Mouse (Mus musculus) forebrain, embryonic 13.5 days (tissue): ENCODE measurements at regions not wholly inside any gene's neighbourhood (a gene's known extent, or its start where the extent isn't known, plus 50 kb on each side); places are given as distances from the start of the nearest gene placed in this dataset.
"Not testable (repeated sequence)": the region's sequence is repeated elsewhere in the genome, so short reads cannot be mapped to it uniquely, and the experiment has no call there.

Source experiments
- ATAC-seq: fragments of 200-750 bp; cut with Nextera tagmentation; 2 replicates; pipeline ENCODE4 v1.8.0; 2017
- H3K27ac ChIP-seq: fragments of 300-500 bp; sonication (generic); 2 replicates; pipeline ENCODE4 v1.5.1; 2015; ENCODE audit warnings: inconsistent platforms, mild to moderate bottlenecking, moderate library complexity
- H3K27me3 ChIP-seq: fragments of 300-500 bp; sonication (generic); 2 replicates; pipeline ENCODE4 v1.6.1; 2015; ENCODE audit warnings: mild to moderate bottlenecking, inconsistent platforms
- H3K36me3 ChIP-seq: fragments of 300-500 bp; sonication (generic); 2 replicates; pipeline ENCODE4 v1.6.1; 2015; ENCODE audit warnings: mild to moderate bottlenecking, inconsistent platforms; ENCODE audit not compliant: poor library complexity, severe bottlenecking
- H3K4me1 ChIP-seq: fragments of 300-500 bp; sonication (generic); 2 replicates; pipeline ENCODE4 v1.6.1; 2015; ENCODE audit warnings: inconsistent platforms
- H3K4me2 ChIP-seq: fragments of 300-500 bp; sonication (generic); 2 replicates; pipeline ENCODE4 v1.6.1; 2015; ENCODE audit warnings: inconsistent platforms, mild to moderate bottlenecking, moderate library complexity
- H3K4me3 ChIP-seq: fragments of 300-500 bp; sonication (generic); 2 replicates; pipeline ENCODE4 v1.5.1; 2015; ENCODE audit warnings: mild to moderate bottlenecking, inconsistent platforms
- H3K9ac ChIP-seq: fragments of 300-500 bp; sonication (generic); 2 replicates; pipeline ENCODE4 v1.6.1; 2015; ENCODE audit warnings: mild to moderate bottlenecking, inconsistent platforms
- H3K9me3 ChIP-seq: fragments of 300-500 bp; sonication (generic); replicated peaks from 2 replicates; pipeline ENCODE4 v1.6.1; 2016; ENCODE audit warnings: inconsistent platforms
- WGBS: fragments of 180-500 bp; shearing (Covaris S2); methylation state at CpG from one replicate; pipeline ENCODE4 v1.1.7; 2015; 5-methylcytosine and 5-hydroxymethylcytosine counted together

- Histone ChIP-seq H3K4me3 (no peak overlapping the region), H3K9me3 (no peaks in the 10 kb centered on the region), H3K27me3 (no peaks in the 10 kb centered on the region), H3K4me2 (no peak overlapping the region), H3K36me3 (no peaks in the 10 kb centered on the region), H3K27ac (no peak overlapping the region), H3K4me1 (no peaks in the 10 kb centered on the region), H3K9ac (no peak overlapping the region)
- WGBS: 50% methylated on average over 1 of the region's 1 CpGs
- ATAC-seq: no peak
Measured at GRCm38 (mm10) chr12:65325347-65325746, 100.0 kb downstream of the Wdr20rt start.

GRCm38 (mm10) chr12:65328532-65328931 is 103.2 kb downstream of the Wdr20rt start:
- Histone ChIP-seq H3K9me3 (no peaks in the 10 kb centered on the region), H3K36me3 (no peaks in the 10 kb centered on the region), H3K27me3 (no peaks in the 10 kb centered on the region), H3K27ac (no peak overlapping the region), H3K9ac (no peak overlapping the region), H3K4me3 (no peak overlapping the region), H3K4me2 (no peak overlapping the region), H3K4me1 (no peaks in the 10 kb centered on the region)
- WGBS: 68% methylated on average over 5 of the region's 5 CpGs
- ATAC-seq: peak; percentile 48; the same call in 1 of the 2 replicates

DNA sequence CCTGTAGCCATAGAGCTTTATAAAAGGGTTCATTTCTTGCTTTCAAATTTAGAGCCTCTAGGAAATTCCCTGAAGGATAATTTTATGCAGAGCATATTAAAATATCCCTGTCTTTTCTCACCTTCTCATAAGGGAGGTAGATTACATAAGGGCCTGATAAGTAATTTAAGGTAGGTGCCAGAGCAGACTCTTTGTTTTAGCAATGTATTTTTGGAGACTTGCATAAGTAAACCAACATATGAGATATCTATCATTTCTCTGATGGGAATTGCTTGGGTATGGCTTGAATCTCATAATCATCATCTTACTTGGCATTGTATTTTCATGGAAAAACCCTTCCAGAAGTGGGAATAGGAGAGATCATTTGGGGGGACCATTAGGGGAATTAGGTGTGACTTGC is 104.4 kb downstream of the Wdr20rt start:
- no peak overlapping the region for H3K4me3 ChIP-seq
- no peaks in the 10 kb centered on the region for H3K9me3 ChIP-seq
- H3K4me1 ChIP-seq: no peaks in the 10 kb centered on the region
- no peaks in the 10 kb centered on the region for H3K36me3 ChIP-seq
- no peak overlapping the region for H3K4me2 ChIP-seq
- no peak overlapping the region for H3K27ac ChIP-seq
- H3K27me3 ChIP-seq: no peaks in the 10 kb centered on the region
- no peak overlapping the region for H3K9ac ChIP-seq
- ATAC-seq: no peak

DNA sequence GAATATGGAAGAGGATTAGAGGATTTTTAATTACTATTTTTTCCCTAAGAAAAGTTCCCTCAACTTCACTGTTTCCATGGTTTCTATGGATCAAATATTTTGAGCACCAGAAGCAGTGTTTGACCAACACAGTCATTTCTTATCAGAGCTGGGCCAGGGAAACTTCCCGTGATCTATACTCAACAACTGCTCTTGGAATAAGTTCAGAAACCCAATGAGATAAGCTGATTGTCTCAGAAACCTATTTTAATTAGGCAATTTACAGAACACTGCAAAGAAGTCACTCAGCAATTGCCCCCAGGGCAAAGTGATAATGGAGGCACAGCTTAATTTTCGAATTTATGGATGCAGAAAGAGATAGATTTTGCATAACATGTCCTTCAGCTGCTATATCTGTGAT is 114.7 kb downstream of the Wdr20rt start:
- Histone ChIP-seq H3K27ac (no peak overlapping the region), H3K4me3 (no peak overlapping the region), H3K36me3 (no peaks in the 10 kb centered on the region), H3K4me2 (no peak overlapping the region), H3K4me1 (no peaks in the 10 kb centered on the region), H3K9ac (no peak overlapping the region), H3K9me3 (no peaks in the 10 kb centered on the region), H3K27me3 (no peaks in the 10 kb centered on the region)
- 62% methylated on average over 2 of the region's 2 CpGs for whole genome bisulfite sequencing
- ATAC-seq: no peak

DNA sequence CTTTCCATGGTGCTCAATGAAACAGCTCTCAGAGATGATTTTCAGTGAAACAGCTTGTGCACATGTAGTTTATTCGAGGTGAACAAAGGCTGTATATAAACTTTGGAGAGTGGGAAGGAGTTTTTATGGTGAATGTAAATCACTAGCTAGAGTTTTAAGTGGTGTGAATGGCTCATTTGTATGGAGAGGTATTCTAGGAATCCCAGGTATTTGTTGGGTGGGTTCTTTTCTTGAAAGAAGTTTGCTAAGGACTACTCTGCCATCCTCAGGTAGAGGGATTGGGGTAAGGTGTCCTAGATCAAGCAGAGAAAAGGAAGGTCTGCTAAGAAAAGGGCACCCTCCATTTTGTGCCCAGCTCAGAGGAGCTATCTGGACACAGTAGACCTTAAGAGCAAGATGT is 121.9 kb downstream of the Wdr20rt start:
- Histone ChIP-seq H3K27ac (no peak overlapping the region), H3K9me3 (no peaks in the 10 kb centered on the region), H3K4me3 (no peak overlapping the region), H3K36me3 (no peaks in the 10 kb centered on the region), H3K27me3 (no peaks in the 10 kb centered on the region), H3K4me1 (no peaks in the 10 kb centered on the region; the same call in 1 of the 2 replicates), H3K9ac (no peak overlapping the region), H3K4me2 (no peak overlapping the region)
- no peak for ATAC-seq
- 58% methylated on average over 1 of the region's 1 CpGs for WGBS

- H3K4me2 ChIP-seq: no peak overlapping the region
- no peaks in the 10 kb centered on the region for H3K36me3 ChIP-seq
- H3K27me3 ChIP-seq: no peaks in the 10 kb centered on the region
- no peak overlapping the region for H3K4me3 ChIP-seq
- no peak for ATAC-seq
- no peaks in the 10 kb centered on the region for H3K9me3 ChIP-seq
- H3K27ac ChIP-seq: no peak overlapping the region
- WGBS: 72% methylated on average over 4 of the region's 4 CpGs
- no peaks in the 10 kb centered on the region; the same call in 1 of the 2 replicates for H3K4me1 ChIP-seq
- no peak overlapping the region for H3K9ac ChIP-seq
Measured at GRCm38 (mm10) chr12:65349535-65349934, 124.2 kb downstream of the Wdr20rt start.

DNA sequence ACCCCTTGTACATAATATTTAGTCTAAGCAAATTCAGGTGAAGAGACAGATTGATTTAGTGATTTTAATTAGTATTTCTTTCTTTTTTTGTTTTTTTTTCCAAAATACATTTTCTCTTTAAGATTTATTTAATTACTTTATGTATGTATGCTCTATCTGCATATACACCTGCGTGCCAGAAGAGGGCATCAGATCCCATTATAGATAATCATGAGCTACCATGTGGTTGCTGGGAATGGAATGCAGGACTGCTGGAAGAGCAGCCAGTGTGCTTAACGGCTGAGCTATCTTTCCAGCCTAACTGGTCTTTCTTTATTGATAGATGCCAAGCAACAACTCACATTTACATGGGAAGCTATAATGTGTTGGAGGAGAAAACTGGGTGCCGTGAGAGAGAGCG is 138.9 kb downstream of the Wdr20rt start:
- Histone ChIP-seq H3K4me1 (no peaks in the 10 kb centered on the region), H3K36me3 (no peaks in the 10 kb centered on the region), H3K4me2 (no peak overlapping the region), H3K4me3 (no peak overlapping the region), H3K9me3 (no peaks in the 10 kb centered on the region), H3K9ac (no peak overlapping the region), H3K27ac (no peak overlapping the region), H3K27me3 (no peaks in the 10 kb centered on the region)
- ATAC-seq: no peak
- WGBS: 65% methylated on average over 4 of the region's 4 CpGs

GRCm38 (mm10) chr12:65367334-65367733 is 142.0 kb downstream of the Wdr20rt start:
- Histone ChIP-seq H3K27ac (no peak overlapping the region), H3K4me2 (no peak overlapping the region), H3K4me1 (no peaks in the 10 kb centered on the region), H3K4me3 (no peak overlapping the region), H3K36me3 (no peaks in the 10 kb centered on the region), H3K27me3 (no peaks in the 10 kb centered on the region), H3K9ac (no peak overlapping the region), H3K9me3 (no peaks in the 10 kb centered on the region)
- ATAC-seq: no peak
- whole genome bisulfite sequencing: 72% methylated on average over 4 of the region's 4 CpGs

DNA sequence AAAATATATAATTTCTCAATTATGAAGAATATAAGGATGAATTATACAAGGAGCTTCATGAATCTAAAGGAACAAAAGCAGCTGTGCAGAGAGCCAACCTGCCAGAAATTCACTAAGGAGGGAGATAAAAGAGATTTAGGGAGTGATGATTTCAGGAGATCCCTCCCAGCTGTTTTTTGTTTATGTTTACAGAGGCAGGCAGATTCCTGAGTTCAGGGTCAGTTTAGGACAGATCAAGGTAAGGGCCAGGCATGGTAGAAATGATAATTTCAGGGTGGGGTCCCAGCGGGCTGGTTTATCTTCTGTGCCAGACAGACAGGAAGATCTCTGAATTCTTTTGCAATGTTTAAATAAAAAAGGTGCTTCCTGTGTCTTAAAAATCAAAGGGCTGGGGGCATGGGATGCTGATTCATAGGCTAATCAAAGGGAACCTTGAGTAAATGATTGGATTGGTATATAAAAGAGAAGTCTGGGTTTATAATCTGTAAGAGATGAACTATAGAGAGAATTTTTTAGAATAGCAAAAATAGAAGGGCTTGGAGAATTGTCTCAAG is 142.6 kb downstream of the Wdr20rt start:
- no peak for ATAC-seq
- Histone ChIP-seq H3K4me2 (no peak overlapping the region), H3K4me3 (no peak overlapping the region), H3K9me3 (no peaks in the 10 kb centered on the region), H3K27ac (no peak overlapping the region), H3K4me1 (no peaks in the 10 kb centered on the region), H3K9ac (no peak overlapping the region), H3K27me3 (no peaks in the 10 kb centered on the region), H3K36me3 (no peaks in the 10 kb centered on the region)
- 91% methylated on average over 1 of the region's 1 CpGs for WGBS

GRCm38 (mm10) chr12:65371650-65372049 is 146.3 kb downstream of the Wdr20rt start:
- H3K4me2 ChIP-seq: no peak overlapping the region
- no peak overlapping the region for H3K9ac ChIP-seq
- H3K27ac ChIP-seq: no peak overlapping the region
- H3K9me3 ChIP-seq: no peaks in the 10 kb centered on the region
- no peak for ATAC-seq
- 92% methylated on average over 2 of the region's 2 CpGs for WGBS
- no peaks in the 10 kb centered on the region for H3K4me1 ChIP-seq
- no peaks in the 10 kb centered on the region for H3K36me3 ChIP-seq
- no peak overlapping the region for H3K4me3 ChIP-seq
- H3K27me3 ChIP-seq: no peaks in the 10 kb centered on the region

DNA sequence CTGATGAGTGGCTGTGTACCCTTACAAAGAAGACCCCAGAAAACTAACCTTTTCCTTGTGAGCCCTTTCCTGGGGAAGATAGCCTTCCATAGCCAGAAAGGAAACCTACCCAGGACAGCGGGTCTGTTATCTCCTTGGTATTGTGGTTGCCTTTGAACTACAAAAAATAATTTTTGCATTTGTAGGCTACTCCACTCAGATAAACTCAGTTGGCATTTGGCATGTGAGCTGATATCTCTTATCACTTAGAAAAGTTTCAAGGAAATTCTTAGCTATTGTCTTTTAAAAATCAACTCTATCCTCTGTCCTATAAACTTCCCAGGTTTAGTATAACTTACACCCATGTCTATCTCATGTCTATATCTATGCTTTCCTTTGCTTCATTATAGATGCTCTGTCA is 154.0 kb downstream of the Wdr20rt start:
- 97% methylated on average over 1 of the region's 1 CpGs for WGBS
- no peak overlapping the region for H3K4me3 ChIP-seq
- no peak overlapping the region for H3K9ac ChIP-seq
- H3K27ac ChIP-seq: no peak overlapping the region
- no peak for ATAC-seq
- H3K4me2 ChIP-seq: no peak overlapping the region
- H3K9me3 ChIP-seq: no peaks in the 10 kb centered on the region
- H3K27me3 ChIP-seq: no peaks in the 10 kb centered on the region
- H3K36me3 ChIP-seq: no peaks in the 10 kb centered on the region
- peaks cover 6% of the 10 kb centered on the region for H3K4me1 ChIP-seq

DNA sequence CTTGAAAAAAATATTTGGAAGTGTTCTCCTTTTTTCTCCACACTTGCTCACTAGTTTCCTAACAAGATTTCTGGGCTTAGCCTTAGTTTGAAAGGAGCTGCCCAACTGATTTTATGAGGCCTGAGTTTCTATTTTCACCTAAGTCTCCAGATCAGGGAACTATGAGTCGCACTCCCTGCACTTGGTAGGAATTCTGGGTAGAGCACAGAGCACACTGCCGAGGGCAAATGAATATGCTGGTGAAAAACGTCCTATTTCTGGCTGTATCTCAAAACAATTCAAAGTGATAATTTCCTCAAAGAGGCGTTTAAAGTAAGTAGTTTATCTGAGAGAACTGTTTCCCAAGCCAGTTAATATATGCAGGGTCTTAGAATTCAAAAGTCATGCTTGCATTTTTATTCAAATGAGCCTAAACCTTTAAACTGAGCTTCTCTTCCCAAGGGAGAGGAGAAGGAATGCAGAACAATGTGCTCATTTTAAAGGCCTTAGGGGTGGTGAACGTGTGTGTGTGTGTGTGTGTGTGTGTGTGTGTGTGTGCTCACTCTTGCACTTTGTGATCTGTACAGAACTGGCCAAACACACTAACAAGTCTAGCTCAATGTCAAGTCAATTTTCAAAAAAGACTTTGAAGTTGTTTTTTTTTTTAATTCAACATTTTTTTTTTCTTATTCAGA is 156.9 kb downstream of the Wdr20rt start:
- Histone ChIP-seq H3K4me1 (peaks cover 6% of the 10 kb centered on the region), H3K27ac (no peak overlapping the region), H3K4me2 (no peak overlapping the region), H3K27me3 (no peaks in the 10 kb centered on the region), H3K4me3 (no peak overlapping the region), H3K36me3 (no peaks in the 10 kb centered on the region), H3K9ac (no peak overlapping the region), H3K9me3 (no peaks in the 10 kb centered on the region)
- peak; percentile 78 for ATAC-seq
- whole genome bisulfite sequencing: 14% methylated on average over 5 of the region's 5 CpGs

GRCm38 (mm10) chr12:65382796-65383195 is 157.5 kb downstream of the Wdr20rt start:
- ATAC-seq, H3K4me2 ChIP-seq, H3K36me3 ChIP-seq, H3K9ac ChIP-seq, H3K9me3 ChIP-seq, H3K4me3 ChIP-seq, H3K27me3 ChIP-seq, H3K27ac ChIP-seq, H3K4me1 ChIP-seq: not testable (repeated sequence)
- WGBS: 90% methylated on average over 11 of the region's 11 CpGs
